Mouse (Mus musculus) lung, postnatal 0 days (tissue): Measurements from ENCODE around the gene Olfr5. TPM values are rescaled to one million over a fixed set of nuclear protein-coding genes. Genes with fewer than 3 reads are reported as not detected.
"Not testable (repeated sequence)": the region's sequence is repeated elsewhere in the genome, so short reads cannot be mapped to it uniquely, and the experiment has no call there.

Experiments used
- ATAC-seq: fragments of 200-750 bp; cut with Nextera tagmentation; 2 replicates; pipeline ENCODE4 v1.8.0; 2017; ENCODE audit warnings: moderate library complexity
- DNase-seq: peaks from one replicate; pipeline ENCODE4 v3.0.0-alpha.2; 2016; ENCODE audit warnings: low spot score
- H3K27ac ChIP-seq: fragments of 300-500 bp; sonication (generic); 2 replicates; pipeline ENCODE4 v1.5.1; 2014; ENCODE audit warnings: antibody characterized with exemption, mild to moderate bottlenecking, low read length, mixed read lengths
- H3K27me3 ChIP-seq: fragments of 300-500 bp; sonication (generic); replicated peaks from 2 replicates; pipeline ENCODE4 v1.6.1; 2014; ENCODE audit warnings: low read length, mixed read lengths; ENCODE audit not compliant: insufficient read depth
- H3K36me3 ChIP-seq: fragments of 300-500 bp; sonication (generic); 2 replicates; pipeline ENCODE4 v1.6.1; 2014; ENCODE audit warnings: low read length, mixed read lengths; ENCODE audit not compliant: insufficient read depth
- H3K4me1 ChIP-seq: fragments of 300-500 bp; sonication (generic); 2 replicates; pipeline ENCODE4 v1.6.1; 2014; ENCODE audit warnings: antibody characterized with exemption, low read depth, low read length, mixed read lengths; ENCODE audit not compliant: insufficient read depth
- H3K4me2 ChIP-seq: fragments of 300-500 bp; sonication (generic); replicated peaks from 2 replicates; pipeline ENCODE4 v1.6.1; 2014; ENCODE audit warnings: low read depth, mild to moderate bottlenecking, low read length, moderate library complexity, mixed read lengths
- H3K4me3 ChIP-seq: fragments of 300-500 bp; sonication (generic); 2 replicates; pipeline ENCODE4 v1.5.1; 2014; ENCODE audit warnings: low read depth, low read length
- H3K9ac ChIP-seq: fragments of 300-500 bp; sonication (generic); replicated peaks from 2 replicates; pipeline ENCODE4 v1.6.1; 2014; ENCODE audit warnings: low read depth, mild to moderate bottlenecking
- H3K9me3 ChIP-seq: fragments of 300-500 bp; sonication (generic); 2 replicates; pipeline ENCODE4 v1.6.1; 2016; ENCODE audit warnings: low read length, mixed read lengths
- CTCF ChIP-seq: IDR thresholded peaks from 2 replicates; pipeline ENCODE4 v1.5.1; 2016; ENCODE audit warnings: antibody characterized with exemption, mild to moderate bottlenecking
- EP300 ChIP-seq: IDR thresholded peaks from 2 replicates; pipeline ENCODE4 v1.6.1; 2016; ENCODE audit warnings: antibody characterized with exemption, mild to moderate bottlenecking, control low read depth
- WGBS: fragments of 180-500 bp; shearing (Covaris S2); extraction: QIAGEN DNeasy Blood & Tissue Kit; methylation state at CpG from one replicate; pipeline ENCODE4 v1.1.7; 2014; 5-methylcytosine and 5-hydroxymethylcytosine counted together
- polyA plus RNA-seq: library from polyadenylated mRNA; unstranded; fragments of >200 nt; fragmentation: Nextera tagmentation; extraction: Ambion mirVana; gene quantifications from 2 replicates; pipeline ENCODE4 v1.2.1, GENCODE M21; 2015

Olfr5 gene
- polyA plus RNA-seq, 1 experiment from 2014 or later: not detected

- no peak within 1 kb of the TSS for H3K4me2 ChIP-seq
- no peak within 1 kb of the TSS for H3K27ac ChIP-seq
- no peak within 1 kb of the TSS for H3K9ac ChIP-seq
- H3K4me1 ChIP-seq: no peaks in the 10 kb centered on the region
- TF ChIP-seq CTCF: no peak
- no peak for TF ChIP-seq EP300
- ATAC-seq: no peak
- H3K9me3 ChIP-seq: 0 out of 2 replicates have a peak, but pooled peaks cover 3% of the 10 kb centered on the region
- H3K4me3 ChIP-seq: no peak within 1 kb of the TSS
- 23% methylated on average over 1 of the region's 1 CpGs for WGBS
- DNase-seq: no peak
- H3K27me3 ChIP-seq: no peaks in the 10 kb centered on the region
- no peaks in the 10 kb centered on the region for H3K36me3 ChIP-seq
Measured at GRCm38 (mm10) chr7:6499655-6500054, 12.9 kb upstream of the Olfr5 start, which contains the start of gene Olfr1347. Gene Olfr1347 (minus strand): TSS chr7:6499755.

- H3K27me3 ChIP-seq, H3K27ac ChIP-seq, DNase-seq, H3K36me3 ChIP-seq, ATAC-seq, H3K9ac ChIP-seq, H3K4me2 ChIP-seq, H3K4me1 ChIP-seq, H3K4me3 ChIP-seq, H3K9me3 ChIP-seq: not testable (repeated sequence)
- 63% methylated on average over 2 of the region's 2 CpGs for WGBS
Measured at GRCm38 (mm10) chr7:6477633-6478032, 9.1 kb downstream of the Olfr5 start.

GRCm38 (mm10) chr7:6466951-6467350 is 19.8 kb downstream of the Olfr5 start, which contains the start of gene Olfr1346:
Gene Olfr1346 (plus strand): TSS chr7:6467101.
- no peaks in the 10 kb centered on the region for H3K27me3 ChIP-seq
- no peaks in the 10 kb centered on the region for H3K36me3 ChIP-seq
- DNase-seq (no peak), ATAC-seq (no peak)
- H3K4me2 ChIP-seq: no peak within 1 kb of the TSS
- H3K4me1 ChIP-seq: no peaks in the 10 kb centered on the region
- H3K9me3 ChIP-seq: no peaks in the 10 kb centered on the region
- H3K27ac ChIP-seq: no peak within 1 kb of the TSS
- no peak within 1 kb of the TSS for H3K9ac ChIP-seq
- no peak within 1 kb of the TSS for H3K4me3 ChIP-seq
- TF ChIP-seq CTCF: no peak
- TF ChIP-seq EP300: no peak

GRCm38 (mm10) chr7:6456399-6456798 is 30.3 kb downstream of the Olfr5 start:
- Histone ChIP-seq H3K4me1 (no peaks in the 10 kb centered on the region), H3K36me3 (no peaks in the 10 kb centered on the region), H3K9ac (no peak overlapping the region), H3K27me3 (no peaks in the 10 kb centered on the region), H3K4me3 (no peak overlapping the region), H3K27ac (no peak overlapping the region), H3K4me2 (no peak overlapping the region), H3K9me3 (no peaks in the 10 kb centered on the region)
- DNase-seq: no peak
- no peak for ATAC-seq
- no peak for TF ChIP-seq EP300
- WGBS: 46% methylated on average over 3 of the region's 3 CpGs

- no peaks in the 10 kb centered on the region for H3K4me1 ChIP-seq
- no peaks in the 10 kb centered on the region for H3K36me3 ChIP-seq
- ATAC-seq (no peak), DNase-seq (no peak)
- H3K27me3 ChIP-seq: no peaks in the 10 kb centered on the region
- no peaks in the 10 kb centered on the region for H3K9me3 ChIP-seq
- no peak within 1 kb of the TSS for H3K27ac ChIP-seq
- H3K4me3 ChIP-seq: no peak within 1 kb of the TSS
- H3K9ac ChIP-seq: no peak within 1 kb of the TSS
- H3K4me2 ChIP-seq: no peak within 1 kb of the TSS
- no peak for TF ChIP-seq EP300
- TF ChIP-seq CTCF: no peak
Measured at GRCm38 (mm10) chr7:6455868-6456267, 30.9 kb downstream of the Olfr5 start, which contains the start of gene Olfr1336. Gene Olfr1336 (plus strand): TSS chr7:6456168.

- 82% methylated on average over 5 of the region's 5 CpGs for WGBS
- TF ChIP-seq CTCF (no peak), EP300 (no peak)
- no peak for ATAC-seq
Measured at GRCm38 (mm10) chr7:6447771-6448170, 39.0 kb downstream of the Olfr5 start.

GRCm38 (mm10) chr7:6441173-6441572 is 45.6 kb downstream of the Olfr5 start:
- DNase-seq: no peak
- 58% methylated on average over 2 of the region's 2 CpGs for WGBS
- Histone ChIP-seq H3K4me2 (no peak overlapping the region), H3K4me1 (no peaks in the 10 kb centered on the region), H3K27me3 (no peaks in the 10 kb centered on the region), H3K27ac (no peak overlapping the region), H3K9ac (no peak overlapping the region), H3K9me3 (no peaks in the 10 kb centered on the region), H3K4me3 (no peak overlapping the region), H3K36me3 (no peaks in the 10 kb centered on the region)
- no peak for TF ChIP-seq EP300
- no peak for TF ChIP-seq CTCF
- ATAC-seq: no peak

More at GRCm38 (mm10) chr7:6447771-6448170, 39.0 kb downstream of the Olfr5 start:
- no peak overlapping the region for H3K9ac ChIP-seq
- no peak overlapping the region for H3K4me3 ChIP-seq
- no peak for DNase-seq
- H3K27ac ChIP-seq: no peak overlapping the region
- no peaks in the 10 kb centered on the region for H3K4me1 ChIP-seq
- no peak overlapping the region for H3K4me2 ChIP-seq
- H3K9me3 ChIP-seq: no peaks in the 10 kb centered on the region
- no peaks in the 10 kb centered on the region for H3K27me3 ChIP-seq
- H3K36me3 ChIP-seq: no peaks in the 10 kb centered on the region
